Mouse (Mus musculus): ENCODE data around the gene Fbxw7. TPM values are rescaled to one million over a fixed set of nuclear protein-coding genes. Genes with fewer than 3 reads are reported as not detected.

Gene Fbxw7
- total RNA-seq, 2 experiments from 2014 or later = 20.2 to 35.4 TPM

GRCm38 (mm10) chr3:84936252-84936651 is 121.2 kb downstream of the Fbxw7 start:
- intact Hi-C loops (cut with DNase I; ENCODE audit: low total_unique reads) = no loop called here
- DNase-seq = no peak

- no peak for DNase-seq
- intact Hi-C loops (cut with DNase I; ENCODE audit: low total_unique reads) = no loop called here
Measured at GRCm38 (mm10) chr3:84936956-84937355, 121.9 kb downstream of the Fbxw7 start.

- intact Hi-C loops (cut with DNase I; ENCODE audit: low total_unique reads) = no loop called here
- DNase-seq = no peak
Measured at GRCm38 (mm10) chr3:84937360-84938355, 122.6 kb downstream of the Fbxw7 start.

- intact Hi-C loops (cut with DNase I; ENCODE audit: low total_unique reads) = no loop called here
Measured at GRCm38 (mm10) chr3:84944933-84945332, 129.9 kb downstream of the Fbxw7 start.

GRCm38 (mm10) chr3:84946381-84946780 is 131.3 kb downstream of the Fbxw7 start:
- DNase-seq = no peak
- intact Hi-C loops (cut with DNase I; ENCODE audit: low total_unique reads) = no loop called here

More at GRCm38 (mm10) chr3:84944933-84945332, 129.9 kb downstream of the Fbxw7 start:
- no peak for DNase-seq

- intact Hi-C loops (cut with DNase I; ENCODE audit: low total_unique reads) = no loop called here
Measured at GRCm38 (mm10) chr3:84949387-84949786, 134.3 kb downstream of the Fbxw7 start.

GRCm38 (mm10) chr3:84951698-84952097 is 136.6 kb downstream of the Fbxw7 start:
- intact Hi-C loops (cut with DNase I; ENCODE audit: low total_unique reads) = no loop called here

More at GRCm38 (mm10) chr3:84949387-84949786, 134.3 kb downstream of the Fbxw7 start:
- DNase-seq = no peak

GRCm38 (mm10) chr3:84952135-84952534 is 137.1 kb downstream of the Fbxw7 start:
- intact Hi-C loops (cut with DNase I; ENCODE audit: low total_unique reads) = no loop called here
- DNase-seq = peak; percentile 17

More at GRCm38 (mm10) chr3:84951698-84952097, 136.6 kb downstream of the Fbxw7 start:
- no peak for DNase-seq

GRCm38 (mm10) chr3:84952585-84953187 is 137.6 kb downstream of the Fbxw7 start:
- intact Hi-C loops (cut with DNase I; ENCODE audit: low total_unique reads) = no loop called here

GRCm38 (mm10) chr3:84955011-84955775 is 140.1 kb downstream of the Fbxw7 start:
- intact Hi-C loops (cut with DNase I; ENCODE audit: low total_unique reads) = no loop called here
- DNase-seq = no peak

More at GRCm38 (mm10) chr3:84952585-84953187, 137.6 kb downstream of the Fbxw7 start:
- no peak for DNase-seq

- intact Hi-C loops (cut with DNase I; ENCODE audit: low total_unique reads) = no loop called here
- DNase-seq = no peak
Measured at GRCm38 (mm10) chr3:84955857-84956256, 140.8 kb downstream of the Fbxw7 start.

- no peak for DNase-seq
- intact Hi-C loops (cut with DNase I; ENCODE audit: low total_unique reads) = no loop called here
Measured at GRCm38 (mm10) chr3:84965156-84965555, 150.1 kb downstream of the Fbxw7 start.

- no peak for DNase-seq
- intact Hi-C loops (cut with DNase I; ENCODE audit: low total_unique reads) = no loop called here
Measured at GRCm38 (mm10) chr3:84967364-84967763, 152.3 kb downstream of the Fbxw7 start.

GRCm38 (mm10) chr3:84971561-84971960 is 156.5 kb downstream of the Fbxw7 start:
- intact Hi-C loops (cut with DNase I; ENCODE audit: low total_unique reads) = no loop called here
- no peak for DNase-seq

- intact Hi-C loops (cut with DNase I; ENCODE audit: low total_unique reads) = no loop called here
- DNase-seq = no peak
Measured at GRCm38 (mm10) chr3:84972881-84973280, 157.8 kb downstream of the Fbxw7 start.

- DNase-seq = no peak
- intact Hi-C loops (cut with DNase I; ENCODE audit: low total_unique reads) = no loop called here
Measured at GRCm38 (mm10) chr3:84974193-84974592, 159.1 kb downstream of the Fbxw7 start.

- intact Hi-C loops (cut with DNase I; ENCODE audit: low total_unique reads) = no loop called here
- no peak for DNase-seq
Measured at GRCm38 (mm10) chr3:84978676-84979075, 163.6 kb downstream of the Fbxw7 start.

GRCm38 (mm10) chr3:84980158-84980557 is 165.1 kb downstream of the Fbxw7 start:
- no peak for DNase-seq
- intact Hi-C loops (cut with DNase I; ENCODE audit: low total_unique reads) = no loop called here

GRCm38 (mm10) chr3:84982688-84983087 is 167.6 kb downstream of the Fbxw7 start:
- intact Hi-C loops (cut with DNase I; ENCODE audit: low total_unique reads) = no loop called here
- DNase-seq = no peak

GRCm38 (mm10) chr3:84985121-84985625 is 170.1 kb downstream of the Fbxw7 start:
- intact Hi-C loops (cut with DNase I; ENCODE audit: low total_unique reads) = no loop called here
- DNase-seq = no peak
